In the genomic region with DNA sequence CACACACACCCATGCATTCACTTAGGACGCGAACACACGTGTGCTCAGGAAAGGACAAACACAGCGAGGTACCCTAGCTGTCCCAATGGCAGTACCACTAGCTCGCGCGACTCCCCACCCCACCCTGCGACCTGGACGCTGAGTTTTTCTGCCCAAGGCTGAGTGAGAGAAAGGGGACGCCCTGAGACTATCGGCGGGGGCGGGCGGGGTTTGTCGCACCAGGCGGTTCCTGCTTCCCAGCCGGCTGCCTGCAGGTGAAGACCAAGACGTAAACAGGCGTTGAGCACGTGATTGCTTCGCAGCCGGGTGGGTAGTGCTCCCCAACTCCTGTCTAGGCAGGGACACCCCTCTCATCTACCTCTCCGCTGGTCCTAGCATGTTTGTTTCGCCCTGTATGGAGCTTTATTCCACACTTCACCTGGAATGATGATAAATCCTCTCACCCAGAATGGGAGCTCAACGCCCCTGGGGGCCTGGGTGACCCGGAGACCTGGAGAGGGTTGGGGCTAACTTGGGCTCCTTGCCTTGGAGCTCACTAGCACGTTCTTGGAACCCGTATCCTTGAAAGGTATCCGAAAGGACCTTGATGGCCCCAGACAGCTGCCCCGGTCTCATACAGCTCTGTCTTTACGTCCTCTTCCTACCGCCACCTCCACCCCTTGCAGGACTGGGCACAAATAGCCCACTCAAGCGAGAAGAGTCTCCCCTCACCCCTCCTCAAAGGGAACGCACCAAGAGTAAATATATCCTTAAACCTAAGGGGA, we compare ENCODE assay signal across 8 mouse cellular contexts. TPM values are rescaled to one million over a fixed set of nuclear protein-coding genes. Genes with fewer than 3 reads are reported as not detected.
A peak's percentile ranks its signal among the peaks of the same experiment; 100 is the strongest.
DNase-seq lines count a peak whose midpoint lies in the region; ATAC-seq and TF ChIP-seq lines count a peak whose summit lies in the region.

No protein-coding gene starts in this region.

- peak overlapping the region; percentile 91 for H3K9ac ChIP-seq in forebrain, embryonic 13.5 days
- H3K9ac ChIP-seq in limb, embryonic 13.5 days, result peak overlapping the region; percentile 77
- peak overlapping the region; percentile 17 for H3K9ac ChIP-seq in midbrain, embryonic 14.5 days (replicated peaks; ENCODE audit: low read length)

- H3K36me3 ChIP-seq in forebrain, embryonic 13.5 days (ENCODE audit: poor library complexity, severe bottlenecking), result peaks cover 12% of the 10 kb centered on the region
- peaks cover 27% of the 10 kb centered on the region for H3K36me3 ChIP-seq in hindbrain, embryonic 10.5 days
- H3K36me3 ChIP-seq in limb, embryonic 13.5 days, result peaks cover 21% of the 10 kb centered on the region
- H3K36me3 ChIP-seq in midbrain, embryonic 14.5 days (ENCODE audit: control insufficient read depth, insufficient read depth, low read length), result peaks cover 14% of the 10 kb centered on the region
- H3K36me3 ChIP-seq in testis, adult 2 months (ENCODE audit: control insufficient read depth, insufficient read depth, low read length), result peaks cover under 1% of the 10 kb centered on the region

- H3K4me2 ChIP-seq in forebrain, embryonic 13.5 days, result peak overlapping the region; percentile 88
- H3K4me2 ChIP-seq in limb, embryonic 13.5 days (replicated peaks), result peak overlapping the region; percentile 91
- H3K4me2 ChIP-seq in midbrain, embryonic 14.5 days (ENCODE audit: low read length), result peak overlapping the region; percentile 90

- ATAC-seq in forebrain, embryonic 13.5 days, result peak; percentile 28; the same call in 1 of the 2 replicates
- ATAC-seq in limb, embryonic 13.5 days (ENCODE audit: low FRiP score, low read depth), result peak; percentile 5; the same call in 1 of the 2 replicates
- no peak for ATAC-seq in midbrain, embryonic 14.5 days (ENCODE audit: low FRiP score, low TSS enrichment)

- TF ChIP-seq CTCF in brain, embryonic 14.5 days (IDR thresholded peaks at IDR 0.05; ENCODE audit: borderline replicate concordance, extremely low read depth, insufficient read depth, insufficient read length), result no peak
- no peak for TF ChIP-seq CTCF in testis, adult 2 months (IDR thresholded peaks at IDR 0.05; ENCODE audit: control insufficient read depth, insufficient read depth, insufficient replicate concordance, low read depth, low read length)

- H3K9me3 ChIP-seq in forebrain, embryonic 13.5 days (replicated peaks), result no peaks in the 10 kb centered on the region
- no peaks in the 10 kb centered on the region for H3K9me3 ChIP-seq in hindbrain, embryonic 10.5 days
- no peaks in the 10 kb centered on the region for H3K9me3 ChIP-seq in limb, embryonic 13.5 days
- no peaks in the 10 kb centered on the region for H3K9me3 ChIP-seq in midbrain, embryonic 14.5 days (ENCODE audit: control insufficient read depth, low read length)

- no peaks in the 10 kb centered on the region for H3K27me3 ChIP-seq in forebrain, embryonic 13.5 days
- no peaks in the 10 kb centered on the region; the same call in 1 of the 2 replicates for H3K27me3 ChIP-seq in hindbrain, embryonic 10.5 days (ENCODE audit: insufficient read depth, poor library complexity, severe bottlenecking)
- H3K27me3 ChIP-seq in limb, embryonic 13.5 days, result no peaks in the 10 kb centered on the region
- no peaks in the 10 kb centered on the region for H3K27me3 ChIP-seq in midbrain, embryonic 14.5 days (ENCODE audit: control insufficient read depth, insufficient read depth, low read length)
- H3K27me3 ChIP-seq in testis, adult 2 months (ENCODE audit: control insufficient read depth, insufficient read depth, low read length), result peaks cover 3% of the 10 kb centered on the region

- WGBS in forebrain, embryonic 13.5 days, result under 1% methylated on average over 34 of the region's 34 CpGs
- under 1% methylated on average over 34 of the region's 34 CpGs for WGBS in hindbrain, embryonic 10.5 days
- WGBS in limb, embryonic 13.5 days, result under 1% methylated on average over 34 of the region's 34 CpGs
- WGBS in midbrain, embryonic 14.5 days, result 2% methylated on average over 34 of the region's 34 CpGs

- peaks cover 60% of the 10 kb centered on the region for H3K4me1 ChIP-seq in forebrain, embryonic 13.5 days
- peaks cover 70% of the 10 kb centered on the region for H3K4me1 ChIP-seq in hindbrain, embryonic 10.5 days (replicated peaks)
- H3K4me1 ChIP-seq in limb, embryonic 13.5 days, result peaks cover 68% of the 10 kb centered on the region
- H3K4me1 ChIP-seq in midbrain, embryonic 14.5 days (ENCODE audit: control insufficient read depth, insufficient read depth, low read length), result peaks cover 46% of the 10 kb centered on the region
- peaks cover 29% of the 10 kb centered on the region for H3K4me1 ChIP-seq in testis, adult 2 months (ENCODE audit: control insufficient read depth, insufficient read depth, low read length)

- TF ChIP-seq POLR2A in brain, embryonic 14.5 days (IDR thresholded peaks at IDR 0.05; ENCODE audit: borderline replicate concordance, extremely low read depth, insufficient read depth, insufficient read length, poor library complexity, severe bottlenecking), result no peak
- TF ChIP-seq POLR2A in testis, adult 2 months (IDR thresholded peaks at IDR 0.05; ENCODE audit: control insufficient read depth, low read depth, low read length), result peak; percentile 37

- H3K4me3 ChIP-seq in forebrain, embryonic 13.5 days, result peak overlapping the region; percentile 72
- H3K4me3 ChIP-seq in hindbrain, embryonic 10.5 days, result peak overlapping the region; percentile 73
- H3K4me3 ChIP-seq in limb, embryonic 13.5 days, result peak overlapping the region; percentile 79
- peak overlapping the region; percentile 26 for H3K4me3 ChIP-seq in midbrain, embryonic 14.5 days (replicated peaks; ENCODE audit: low read depth, low read length)
- peak overlapping the region; percentile 93 for H3K4me3 ChIP-seq in testis, adult 2 months (ENCODE audit: control insufficient read depth, low read depth, low read length)

- DNase-seq in adrenal gland, adult (ENCODE audit: inconsistent age in 2 of 2, low spot score in 1 of 2), result peak; percentile 85 to 92
- no peak for DNase-seq in adrenal gland, postnatal 4 days (ENCODE audit: low spot score in 2 of 2)
- DNase-seq in brain, embryonic 14.5 days (ENCODE audit: low read depth), result peak; percentile 49
- DNase-seq in hindbrain, embryonic 10.5 days (ENCODE audit: low spot score), result peak; percentile 42
- peak; percentile 52 for DNase-seq in midbrain, embryonic 14.5 days

- H3K27ac ChIP-seq in forebrain, embryonic 13.5 days, result peak overlapping the region; percentile 97
- H3K27ac ChIP-seq in hindbrain, embryonic 10.5 days, result peak overlapping the region; percentile 99
- peak overlapping the region; percentile 99 for H3K27ac ChIP-seq in limb, embryonic 13.5 days
- peak overlapping the region; percentile 95 for H3K27ac ChIP-seq in midbrain, embryonic 14.5 days (replicated peaks; ENCODE audit: low read depth, low read length)
- H3K27ac ChIP-seq in testis, adult 2 months (ENCODE audit: control insufficient read depth, insufficient read depth, low read depth, low read length), result peak overlapping the region; percentile 76

RNA-seq across cellular contexts. Expression of a gene that starts 1.5 kb away (rescaled TPM):
- 100 to 1,000 TPM; 107 to 119 TPM for total RNA-seq in adrenal gland, postnatal 4 days (2021)
- polyA plus RNA-seq in brain, embryonic 14.5 days (2012; rRNA removed), result 39.9 and 40.6 TPM in 2 replicates
- 24.5 and 24.7 TPM in 2 replicates for polyA plus RNA-seq in forebrain, embryonic 13.5 days (2015; fragmentation: Nextera tagmentation; extraction: Ambion mirVana)
- polyA plus RNA-seq in hindbrain, embryonic 10.5 days (2016; fragmentation: Nextera tagmentation; extraction: Ambion mirVana), result 67.5 and 69.1 TPM in 2 replicates
- polyA plus RNA-seq in limb, embryonic 13.5 days (2015; fragmentation: Nextera tagmentation; extraction: Ambion mirVana), result 68.8 and 68.9 TPM in 2 replicates
- polyA plus RNA-seq in midbrain, embryonic 14.5 days (2014; fragmentation: Nextera tagmentation; extraction: Ambion mirVana), result 16.1 and 21.5 TPM in 2 replicates
- polyA plus RNA-seq in testis, adult 2 months (2012; rRNA removed), result 36.2 and 42.3 TPM in 2 replicates

RNA-seq across cellular contexts. Expression of a gene that starts 9.5 kb away (rescaled TPM):
- total RNA-seq in adrenal gland, postnatal 4 days (2021), result 10 to 100 TPM; 49.9 to 51.2 TPM
- polyA plus RNA-seq in brain, embryonic 14.5 days (2012; rRNA removed), result 96.2 and 115 TPM in 2 replicates
- 82.2 and 89.7 TPM in 2 replicates for polyA plus RNA-seq in forebrain, embryonic 13.5 days (2015; fragmentation: Nextera tagmentation; extraction: Ambion mirVana)
- polyA plus RNA-seq in hindbrain, embryonic 10.5 days (2016; fragmentation: Nextera tagmentation; extraction: Ambion mirVana), result 75.6 and 83.0 TPM in 2 replicates
- 69.2 and 76.3 TPM in 2 replicates for polyA plus RNA-seq in limb, embryonic 13.5 days (2015; fragmentation: Nextera tagmentation; extraction: Ambion mirVana)
- 77.8 and 92.4 TPM in 2 replicates for polyA plus RNA-seq in midbrain, embryonic 14.5 days (2014; fragmentation: Nextera tagmentation; extraction: Ambion mirVana)
- 43.4 and 46.8 TPM in 2 replicates for polyA plus RNA-seq in testis, adult 2 months (2012; rRNA removed)

RNA-seq across cellular contexts. Expression of a gene that starts 10.2 kb away (rescaled TPM):
- total RNA-seq in adrenal gland, postnatal 4 days (2021), result 10 to 100 TPM; 30.5 to 33.0 TPM
- 15.6 and 16.5 TPM in 2 replicates for polyA plus RNA-seq in brain, embryonic 14.5 days (2012; rRNA removed)
- 21.1 and 22.2 TPM in 2 replicates for polyA plus RNA-seq in forebrain, embryonic 13.5 days (2015; fragmentation: Nextera tagmentation; extraction: Ambion mirVana)
- 23.6 and 32.6 TPM in 2 replicates for polyA plus RNA-seq in hindbrain, embryonic 10.5 days (2016; fragmentation: Nextera tagmentation; extraction: Ambion mirVana)
- polyA plus RNA-seq in limb, embryonic 13.5 days (2015; fragmentation: Nextera tagmentation; extraction: Ambion mirVana), result 22.7 and 24.1 TPM in 2 replicates
- 9.7 and 10.3 TPM in 2 replicates for polyA plus RNA-seq in midbrain, embryonic 14.5 days (2014; fragmentation: Nextera tagmentation; extraction: Ambion mirVana)
- polyA plus RNA-seq in testis, adult 2 months (2012; rRNA removed), result 5.2 and 6.2 TPM in 2 replicates

RNA-seq across cellular contexts. Expression of a gene that starts 26.8 kb away (rescaled TPM):
- total RNA-seq in adrenal gland, postnatal 4 days (2021), result 10 to 100 TPM; 15.5 to 26.5 TPM
- polyA plus RNA-seq in brain, embryonic 14.5 days (2012; rRNA removed), result 172 and 215 TPM in 2 replicates
- polyA plus RNA-seq in forebrain, embryonic 13.5 days (2015; fragmentation: Nextera tagmentation; extraction: Ambion mirVana), result 9.7 and 11.7 TPM in 2 replicates
- polyA plus RNA-seq in hindbrain, embryonic 10.5 days (2016; fragmentation: Nextera tagmentation; extraction: Ambion mirVana), result 3.6 and 5.9 TPM in 2 replicates
- polyA plus RNA-seq in limb, embryonic 13.5 days (2015; fragmentation: Nextera tagmentation; extraction: Ambion mirVana), result 6.9 and 7.4 TPM in 2 replicates
- 17.6 and 18.6 TPM in 2 replicates for polyA plus RNA-seq in midbrain, embryonic 14.5 days (2014; fragmentation: Nextera tagmentation; extraction: Ambion mirVana)
- polyA plus RNA-seq in testis, adult 2 months (2012; rRNA removed), result 11.2 and 12.5 TPM in 2 replicates

RNA-seq across cellular contexts. Expression of a gene that starts 29.8 kb away (rescaled TPM):
- under 1 TPM; 0.25 to 0.34 TPM for total RNA-seq in adrenal gland, postnatal 4 days (2021)
- 8.8 and 9.8 TPM in 2 replicates for polyA plus RNA-seq in brain, embryonic 14.5 days (2012; rRNA removed)
- 0.92 and 1.5 TPM in 2 replicates for polyA plus RNA-seq in forebrain, embryonic 13.5 days (2015; fragmentation: Nextera tagmentation; extraction: Ambion mirVana)
- polyA plus RNA-seq in hindbrain, embryonic 10.5 days (2016; fragmentation: Nextera tagmentation; extraction: Ambion mirVana), result 0.26 and 0.40 TPM in 2 replicates
- 0.41 and 0.56 TPM in 2 replicates for polyA plus RNA-seq in limb, embryonic 13.5 days (2015; fragmentation: Nextera tagmentation; extraction: Ambion mirVana)
- 2.4 and 2.8 TPM in 2 replicates for polyA plus RNA-seq in midbrain, embryonic 14.5 days (2014; fragmentation: Nextera tagmentation; extraction: Ambion mirVana)
- polyA plus RNA-seq in testis, adult 2 months (2012; rRNA removed), result 1.0 and 1.1 TPM in 2 replicates

Comparison
In these comparisons a context has a peak if more than half of its experiments do, and no peak if none do; other contexts are left out.
1. DNase-seq: peak in adrenal gland, adult (2 of 2), brain, embryonic 14.5 days (single experiment), hindbrain, embryonic 10.5 days (single experiment) and midbrain, embryonic 14.5 days (single experiment); none in adrenal gland, postnatal 4 days (0 of 2).
2. H3K4me3 ChIP-seq: peak in every context shown above with its lines; median percentile 93 in testis, adult 2 months; 79 in limb, embryonic 13.5 days; 73 in hindbrain, embryonic 10.5 days; 72 in forebrain, embryonic 13.5 days; 26 in midbrain, embryonic 14.5 days.
3. H3K9ac ChIP-seq: peak in every context shown above with its lines; median percentile 91 in forebrain, embryonic 13.5 days; 77 in limb, embryonic 13.5 days; 17 in midbrain, embryonic 14.5 days.
4. Peak in every context shown above with its lines, with median percentiles within 50 percentile points of each other: H3K27ac ChIP-seq and H3K4me2 ChIP-seq.